Mouse (Mus musculus) hindbrain, embryonic 16.5 days (tissue): ENCODE results near the gene Dennd1b. TPM values are rescaled to one million over a fixed set of nuclear protein-coding genes. Genes with fewer than 3 reads are reported as not detected.

Source experiments
- ATAC-seq: fragments of 200-750 bp; cut with Nextera tagmentation; 2 replicates; pipeline ENCODE4 v1.8.0; 2017; ENCODE audit warnings: moderate TSS enrichment, moderate library complexity
- H3K27ac ChIP-seq: fragments of 300-500 bp; sonication (generic); 2 replicates; pipeline ENCODE4 v1.5.1; 2014; ENCODE audit warnings: low read depth, mild to moderate bottlenecking, control low read depth, low read length, moderate library complexity
- H3K27me3 ChIP-seq: fragments of 300-500 bp; sonication (generic); replicated peaks from 2 replicates; pipeline ENCODE4 v1.6.1; 2014; ENCODE audit warnings: low read length; ENCODE audit not compliant: control insufficient read depth, insufficient read depth
- H3K36me3 ChIP-seq: fragments of 300-500 bp; sonication (generic); 2 replicates; pipeline ENCODE4 v1.6.1; 2014; ENCODE audit warnings: mild to moderate bottlenecking, low read length, moderate library complexity, mixed read lengths; ENCODE audit not compliant: control insufficient read depth, insufficient read depth
- H3K4me1 ChIP-seq: fragments of 300-500 bp; sonication (generic); 2 replicates; pipeline ENCODE4 v1.6.1; 2014; ENCODE audit warnings: low read depth, low read length; ENCODE audit not compliant: control insufficient read depth, insufficient read depth
- H3K4me2 ChIP-seq: fragments of 300-500 bp; sonication (generic); 2 replicates; pipeline ENCODE4 v1.6.1; 2014; ENCODE audit warnings: mild to moderate bottlenecking, low read length, control low read depth, moderate library complexity
- H3K4me3 ChIP-seq: fragments of 300-500 bp; sonication (generic); 2 replicates; pipeline ENCODE4 v1.5.1; 2014; ENCODE audit warnings: mild to moderate bottlenecking, low read length, control low read depth, moderate library complexity
- H3K9ac ChIP-seq: fragments of 300-500 bp; sonication (generic); 2 replicates; pipeline ENCODE4 v1.6.1; 2014; ENCODE audit warnings: low read depth, mild to moderate bottlenecking, control low read depth, low read length, moderate library complexity
- H3K9me3 ChIP-seq: fragments of 300-500 bp; sonication (generic); 2 replicates; pipeline ENCODE4 v1.6.1; 2014; ENCODE audit warnings: mild to moderate bottlenecking, low read length, moderate library complexity; ENCODE audit not compliant: control insufficient read depth
- WGBS: fragments of 180-500 bp; shearing (Covaris S2); extraction: QIAGEN DNeasy Blood & Tissue Kit; methylation state at CpG from one replicate; pipeline ENCODE4 v1.1.7; 2014; 5-methylcytosine and 5-hydroxymethylcytosine counted together
- polyA plus RNA-seq: library from polyadenylated mRNA; unstranded; fragments of >200 nt; fragmentation: Nextera tagmentation; extraction: Ambion mirVana; gene quantifications from 2 replicates; pipeline ENCODE4 v1.2.1, GENCODE M21; 2015

Gene Dennd1b
- polyA plus RNA-seq, 1 experiment from 2014 or later, result 7.9 TPM

GRCm38 (mm10) chr1:138974836-138975235 is 11.6 kb downstream of the Dennd1b start:
- H3K27ac ChIP-seq, result no peak overlapping the region
- no peak overlapping the region for H3K4me2 ChIP-seq
- no peak for ATAC-seq
- no peaks in the 10 kb centered on the region for H3K27me3 ChIP-seq
- 93% methylated on average over 8 of the region's 8 CpGs for WGBS
- no peaks in the 10 kb centered on the region for H3K36me3 ChIP-seq
- H3K4me3 ChIP-seq, result no peak overlapping the region
- no peaks in the 10 kb centered on the region for H3K4me1 ChIP-seq
- no peaks in the 10 kb centered on the region for H3K9me3 ChIP-seq
- H3K9ac ChIP-seq, result no peak overlapping the region

DNA sequence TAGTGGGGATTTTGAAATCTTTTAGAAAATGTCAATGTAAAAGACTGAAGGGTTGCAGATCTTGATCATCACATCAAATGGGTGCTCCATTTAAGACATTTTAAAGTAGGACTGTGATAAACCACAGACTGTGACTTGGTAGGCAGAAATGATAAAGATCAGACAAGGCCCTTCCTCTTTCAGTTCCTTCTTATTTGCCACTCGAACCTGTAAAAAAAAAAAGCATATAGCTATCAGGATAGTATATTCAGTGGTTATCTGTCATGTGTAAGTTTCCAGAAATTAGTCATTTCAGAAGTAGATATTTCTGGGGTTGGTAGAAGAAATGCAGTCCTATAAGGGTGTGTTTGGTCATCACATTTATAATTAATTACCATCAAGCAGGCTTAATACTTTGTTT is 12.7 kb downstream of the Dennd1b start:
- no peak overlapping the region for H3K4me3 ChIP-seq
- ATAC-seq, result no peak
- no peaks in the 10 kb centered on the region for H3K36me3 ChIP-seq
- no peaks in the 10 kb centered on the region for H3K4me1 ChIP-seq
- H3K27ac ChIP-seq, result no peak overlapping the region
- 61% methylated on average over 1 of the region's 1 CpGs for WGBS
- H3K9me3 ChIP-seq, result no peaks in the 10 kb centered on the region
- H3K4me2 ChIP-seq, result no peak overlapping the region
- no peak overlapping the region for H3K9ac ChIP-seq
- no peaks in the 10 kb centered on the region for H3K27me3 ChIP-seq

DNA sequence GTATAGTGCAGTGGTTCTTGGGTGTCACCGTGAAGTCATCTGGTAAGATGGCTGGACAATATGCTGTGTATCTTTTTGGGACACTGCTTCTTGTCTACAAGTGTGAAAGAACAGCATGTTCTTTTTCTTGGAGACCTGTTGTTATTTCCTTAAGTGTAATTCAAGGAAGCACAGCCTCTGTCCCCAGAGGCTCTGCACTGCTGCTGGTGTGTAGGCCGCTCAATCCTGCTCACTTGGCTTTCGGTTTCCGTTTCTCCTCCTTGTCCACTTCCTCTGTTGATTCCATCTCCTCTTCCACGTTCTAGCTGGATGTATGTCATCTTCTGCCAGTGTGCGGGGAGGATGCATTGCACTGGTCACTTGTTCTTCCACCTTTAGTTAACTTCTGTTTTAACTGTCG is 19.0 kb downstream of the Dennd1b start:
- no peaks in the 10 kb centered on the region for H3K27me3 ChIP-seq
- no peak overlapping the region for H3K27ac ChIP-seq
- no peaks in the 10 kb centered on the region for H3K36me3 ChIP-seq
- peak; percentile 35; the same call in 1 of the 2 replicates for ATAC-seq
- 76% methylated on average over 7 of the region's 7 CpGs for WGBS
- H3K4me2 ChIP-seq, result no peak overlapping the region
- H3K9ac ChIP-seq, result no peak overlapping the region
- H3K4me1 ChIP-seq, result peaks cover 8% of the 10 kb centered on the region
- H3K4me3 ChIP-seq, result no peak overlapping the region
- H3K9me3 ChIP-seq, result no peaks in the 10 kb centered on the region

GRCm38 (mm10) chr1:138982611-138983010 is 19.4 kb downstream of the Dennd1b start:
- no peak overlapping the region for H3K9ac ChIP-seq
- no peak overlapping the region for H3K4me3 ChIP-seq
- 51% methylated on average over 5 of the region's 5 CpGs for WGBS
- no peak overlapping the region for H3K4me2 ChIP-seq
- H3K36me3 ChIP-seq, result no peaks in the 10 kb centered on the region
- no peaks in the 10 kb centered on the region for H3K27me3 ChIP-seq
- H3K4me1 ChIP-seq, result peaks cover 8% of the 10 kb centered on the region
- peak; percentile 71; the same call in 1 of the 2 replicates for ATAC-seq
- no peaks in the 10 kb centered on the region for H3K9me3 ChIP-seq
- no peak overlapping the region for H3K27ac ChIP-seq

DNA sequence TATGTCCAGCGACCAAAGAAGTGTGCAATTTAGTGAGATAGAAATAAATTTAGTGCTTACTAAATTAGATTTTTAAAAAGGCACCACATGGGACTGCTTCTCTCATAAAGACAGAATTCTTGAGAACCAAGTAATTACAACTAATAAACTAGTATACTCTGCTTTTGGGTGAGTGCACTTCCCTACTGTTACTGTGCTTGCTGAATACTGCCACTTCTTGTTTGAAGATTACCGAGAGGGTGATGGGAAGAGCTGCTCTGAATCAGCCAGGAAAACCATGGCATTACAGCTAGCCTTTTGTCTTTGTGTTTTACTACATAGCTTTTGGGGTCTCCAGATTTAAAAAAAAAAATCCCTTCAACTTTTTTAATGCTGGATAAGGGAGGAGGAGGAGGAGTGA is 19.8 kb downstream of the Dennd1b start:
- H3K4me1 ChIP-seq, result peaks cover 8% of the 10 kb centered on the region
- no peaks in the 10 kb centered on the region for H3K9me3 ChIP-seq
- 59% methylated on average over 2 of the region's 2 CpGs for WGBS
- no peak overlapping the region for H3K4me2 ChIP-seq
- H3K27ac ChIP-seq, result no peak overlapping the region
- no peaks in the 10 kb centered on the region for H3K27me3 ChIP-seq
- H3K36me3 ChIP-seq, result no peaks in the 10 kb centered on the region
- peak; percentile 61; the same call in 1 of the 2 replicates for ATAC-seq
- H3K4me3 ChIP-seq, result no peak overlapping the region
- H3K9ac ChIP-seq, result no peak overlapping the region

GRCm38 (mm10) chr1:138983465-138983864 is 20.2 kb downstream of the Dennd1b start:
- H3K4me1 ChIP-seq, result peaks cover 8% of the 10 kb centered on the region
- H3K4me2 ChIP-seq, result no peak overlapping the region
- no peaks in the 10 kb centered on the region for H3K9me3 ChIP-seq
- no peaks in the 10 kb centered on the region for H3K36me3 ChIP-seq
- no peak overlapping the region for H3K9ac ChIP-seq
- no peaks in the 10 kb centered on the region for H3K27me3 ChIP-seq
- ATAC-seq, result peak; percentile 31; the same call in 1 of the 2 replicates
- no peak overlapping the region for H3K27ac ChIP-seq
- 48% methylated on average over 6 of the region's 6 CpGs for WGBS
- H3K4me3 ChIP-seq, result no peak overlapping the region

DNA sequence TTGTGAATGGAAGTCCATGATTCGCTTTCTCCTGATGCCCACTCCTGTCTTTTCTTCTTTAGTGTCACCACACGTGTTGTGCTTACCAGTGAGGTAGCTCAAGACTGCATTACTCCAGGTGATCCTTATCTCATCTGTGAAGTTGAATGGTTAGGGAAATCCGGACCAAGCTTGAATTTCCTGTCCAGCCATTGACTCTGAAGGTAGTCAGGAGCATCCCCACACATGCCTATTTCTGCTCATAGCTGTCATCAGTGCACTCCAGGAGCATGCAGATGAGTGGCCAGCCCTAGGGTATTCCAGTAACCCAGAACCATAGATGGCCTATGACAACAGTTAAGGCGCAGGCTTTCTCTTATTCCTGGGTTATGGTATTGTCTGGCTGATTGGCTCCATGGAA is 20.9 kb downstream of the Dennd1b start:
- Histone ChIP-seq H3K36me3 (no peaks in the 10 kb centered on the region), H3K4me1 (peaks cover 8% of the 10 kb centered on the region), H3K27me3 (no peaks in the 10 kb centered on the region), H3K4me3 (no peak overlapping the region), H3K4me2 (no peak overlapping the region), H3K27ac (no peak overlapping the region), H3K9me3 (no peaks in the 10 kb centered on the region), H3K9ac (no peak overlapping the region)
- WGBS, result 92% methylated on average over 4 of the region's 4 CpGs
- ATAC-seq, result no peak

DNA sequence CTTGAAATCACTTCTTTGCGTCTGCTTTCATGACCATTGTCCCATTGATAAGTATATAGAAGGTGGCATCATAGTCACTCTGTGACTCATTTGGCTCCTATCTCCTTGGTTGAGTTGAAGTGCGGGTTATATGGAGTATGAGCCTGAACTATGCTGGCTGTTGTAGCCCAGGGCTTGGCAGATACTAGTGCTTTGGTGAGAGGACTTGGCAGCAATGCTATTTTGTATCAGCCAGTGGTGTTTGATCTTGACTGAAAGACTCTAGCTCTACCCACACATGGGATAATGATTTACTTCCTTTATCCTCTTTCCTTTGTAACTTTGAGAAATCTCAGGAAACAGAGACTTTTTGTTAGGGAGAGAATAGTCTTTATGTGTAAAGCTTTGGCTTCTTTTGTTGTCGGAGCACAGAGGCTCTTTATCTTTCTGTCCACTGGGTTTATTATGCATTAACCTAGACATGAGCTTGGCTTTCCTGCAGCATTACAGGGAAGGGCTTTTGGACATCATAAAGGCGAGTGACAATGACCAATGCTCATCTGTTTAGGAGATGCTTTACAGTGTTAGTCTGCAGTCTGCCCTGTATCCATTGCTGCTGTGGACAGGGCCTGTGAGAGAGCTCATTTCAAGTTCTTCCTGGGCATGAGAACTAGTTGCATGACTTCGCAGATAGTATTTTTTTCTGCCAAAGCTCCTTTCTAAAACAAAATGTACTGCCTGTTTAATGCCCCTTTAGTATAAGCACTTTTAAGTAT is 29.3 kb downstream of the Dennd1b start:
- 53% methylated on average over 5 of the region's 5 CpGs for WGBS
- Histone ChIP-seq H3K4me2 (no peak overlapping the region), H3K36me3 (no peaks in the 10 kb centered on the region), H3K27me3 (no peaks in the 10 kb centered on the region), H3K4me3 (no peak overlapping the region), H3K27ac (no peak overlapping the region), H3K4me1 (no peaks in the 10 kb centered on the region), H3K9ac (no peak overlapping the region), H3K9me3 (no peaks in the 10 kb centered on the region)
- peak; percentile 62 for ATAC-seq

DNA sequence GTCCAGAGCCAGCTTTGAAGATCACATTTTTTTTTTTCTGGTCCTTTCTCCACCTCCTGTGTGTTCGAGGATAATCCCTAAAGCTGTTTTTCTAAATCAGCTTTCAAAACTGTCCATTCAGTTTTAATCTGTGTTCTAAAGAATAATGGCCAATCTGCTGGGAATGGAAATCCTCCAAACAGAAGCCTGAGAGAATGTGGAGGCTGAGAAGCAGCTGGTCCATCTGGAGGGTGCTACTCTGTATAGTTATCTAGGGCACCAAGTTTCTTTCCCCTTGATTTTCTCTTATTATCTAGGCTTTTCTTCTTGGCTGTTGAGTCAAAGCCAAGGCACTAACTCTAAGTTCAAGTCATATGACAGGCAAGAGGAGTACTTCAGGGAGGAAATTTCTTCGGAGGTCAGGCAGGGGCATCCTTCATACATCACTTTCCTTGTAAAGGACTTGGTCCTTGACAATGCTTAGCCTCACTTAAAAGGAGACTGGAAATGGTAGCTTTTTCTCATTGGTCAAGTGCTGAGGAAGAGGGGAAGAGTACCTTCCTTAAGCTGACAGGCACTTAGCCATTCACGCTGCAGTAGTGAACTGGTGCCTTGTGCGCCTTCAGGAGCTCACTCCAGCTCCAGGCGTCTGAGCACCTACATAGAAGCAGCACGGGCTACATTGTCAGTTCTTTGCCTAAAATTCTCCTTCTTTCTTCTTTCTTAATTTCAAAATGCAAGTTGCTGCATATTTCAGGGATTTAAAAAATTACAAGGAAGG is 32.6 kb downstream of the Dennd1b start:
- no peaks in the 10 kb centered on the region for H3K27me3 ChIP-seq
- no peaks in the 10 kb centered on the region for H3K9me3 ChIP-seq
- H3K4me2 ChIP-seq, result no peak overlapping the region
- no peak overlapping the region for H3K4me3 ChIP-seq
- 89% methylated on average over 6 of the region's 6 CpGs for WGBS
- H3K4me1 ChIP-seq, result peaks cover 4% of the 10 kb centered on the region; the same call in 1 of the 2 replicates
- ATAC-seq, result no peak
- H3K27ac ChIP-seq, result no peak overlapping the region
- H3K9ac ChIP-seq, result no peak overlapping the region
- no peaks in the 10 kb centered on the region for H3K36me3 ChIP-seq
